Mouse (Mus musculus): ENCODE data around the gene Zfp933.
"Not testable (repeated sequence)": the region's sequence is repeated elsewhere in the genome, so short reads cannot be mapped to it uniquely, and the experiment has no call there.

The Zfp933 gene

DNA sequence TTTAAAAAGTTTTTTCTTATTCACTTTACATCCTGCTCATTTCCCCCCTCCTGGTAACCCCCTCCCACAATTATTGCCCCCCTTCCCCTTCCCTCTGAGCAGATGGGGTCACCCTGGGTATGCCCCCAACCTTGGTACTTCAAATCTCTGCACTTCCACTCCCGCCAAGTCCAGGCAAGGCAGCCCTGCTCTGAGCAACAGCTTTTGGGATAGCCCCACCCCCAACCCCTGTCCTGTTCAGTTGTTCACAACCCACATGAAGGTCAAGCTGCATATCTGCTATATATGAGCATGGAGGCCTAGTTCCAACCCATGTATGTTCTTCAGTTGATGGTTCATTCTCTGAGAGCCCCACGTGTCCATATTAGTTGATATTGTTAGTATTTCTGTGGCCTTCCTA, 2.6 kb upstream of the Zfp933 start:
- DNase-seq = no peak

DNA sequence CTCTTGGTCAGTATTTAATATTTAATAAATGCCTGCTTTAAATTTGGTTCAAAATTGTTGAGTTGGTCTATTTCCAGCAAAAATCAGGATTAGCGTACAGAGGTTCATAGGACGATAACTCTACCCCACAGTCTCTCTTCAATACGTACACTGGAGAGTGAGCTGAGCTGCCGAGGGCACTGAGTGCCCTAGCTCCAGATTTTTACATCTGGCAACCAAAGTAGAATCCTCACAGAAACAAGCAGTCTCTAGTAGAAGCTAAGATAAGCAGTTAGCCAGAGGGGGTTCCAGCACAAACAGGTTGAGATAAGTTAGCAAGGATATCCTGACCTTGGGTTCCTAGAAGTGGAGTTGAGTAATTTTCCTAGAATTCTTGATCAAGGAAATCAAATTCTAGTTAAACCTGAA, 422 bp upstream of the Zfp933 start:
- no peak for DNase-seq

DNA sequence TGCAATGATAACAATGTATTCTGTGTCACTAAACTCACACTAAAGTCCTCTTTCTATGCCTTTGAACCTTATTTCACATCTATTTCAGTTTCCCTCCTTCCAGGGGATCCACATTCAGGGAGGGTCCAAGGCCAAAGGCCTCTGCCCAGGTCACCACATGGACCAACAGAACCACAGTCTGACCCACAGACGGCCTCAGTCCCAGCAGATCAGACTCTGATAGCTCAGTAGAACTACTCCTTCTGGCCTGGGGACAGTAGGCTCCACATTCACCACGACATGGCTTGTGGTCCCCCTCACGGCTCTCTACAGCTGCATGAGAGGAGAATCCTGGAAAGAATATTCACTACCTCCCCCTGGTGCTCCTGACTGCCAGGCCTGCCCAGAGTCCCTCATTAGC, 5.3 kb downstream of the Zfp933 start:
- no peak for DNase-seq

DNA sequence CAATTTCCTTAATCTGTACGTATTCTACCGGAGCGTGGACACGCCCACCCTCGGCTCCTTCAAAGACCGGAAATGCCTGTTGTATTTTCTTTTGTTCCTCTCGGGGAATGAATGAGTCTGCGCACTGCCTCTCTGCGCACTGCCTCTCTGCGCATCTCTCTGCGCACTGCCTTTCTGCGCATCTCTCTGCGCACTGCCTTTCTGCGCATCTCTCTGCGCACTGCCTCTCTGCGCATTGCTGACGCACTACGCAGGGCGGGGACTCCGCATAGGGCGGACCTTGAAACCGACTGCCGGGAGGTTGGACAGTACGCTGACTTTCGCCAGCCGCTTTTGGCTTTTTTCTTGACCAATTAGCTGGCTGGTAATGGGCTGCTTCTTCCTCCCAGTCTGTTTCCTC, 8.9 kb downstream of the Zfp933 start:
- not testable (repeated sequence) for DNase-seq

DNA sequence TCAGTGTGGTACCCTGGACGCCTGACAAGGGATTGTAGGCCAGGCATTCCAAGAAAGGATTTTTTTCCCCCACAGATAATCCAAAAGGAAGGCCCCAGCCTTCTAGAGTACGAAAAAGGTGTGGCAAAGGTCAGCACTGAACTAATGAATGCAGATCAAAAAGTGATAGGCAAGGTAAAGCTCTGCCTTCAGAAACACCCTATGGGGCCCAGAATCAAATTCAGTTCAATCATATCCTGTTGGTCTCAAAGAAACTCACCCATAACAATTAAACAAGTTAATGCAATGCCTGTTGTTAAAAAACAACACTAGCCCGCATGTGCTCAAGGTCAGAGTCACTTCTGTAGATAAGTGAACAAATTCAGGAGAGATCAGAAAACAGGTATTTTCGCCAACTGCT, 23.8 kb downstream of the Zfp933 start:
- DNase-seq = no peak

DNA sequence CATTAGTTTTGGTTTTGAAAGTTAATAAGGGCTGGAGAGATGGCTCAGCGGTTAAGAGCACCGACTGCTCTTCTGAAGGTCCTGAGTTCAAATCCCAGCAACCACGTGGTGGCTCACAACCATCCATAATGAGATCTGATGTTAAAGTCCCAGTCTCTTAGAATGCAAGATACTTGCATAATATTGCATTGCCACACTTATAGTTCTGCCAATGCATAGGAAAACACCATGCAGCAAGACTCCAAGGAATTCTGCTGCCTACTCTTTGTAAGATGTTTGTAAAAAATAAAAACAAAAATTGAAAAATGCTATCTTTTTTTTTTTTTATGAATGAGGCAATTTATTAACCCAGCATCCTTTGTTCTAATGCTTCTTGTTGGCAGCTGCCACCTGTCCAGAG, 26.8 kb downstream of the Zfp933 start:
- not testable (repeated sequence) for DNase-seq

DNA sequence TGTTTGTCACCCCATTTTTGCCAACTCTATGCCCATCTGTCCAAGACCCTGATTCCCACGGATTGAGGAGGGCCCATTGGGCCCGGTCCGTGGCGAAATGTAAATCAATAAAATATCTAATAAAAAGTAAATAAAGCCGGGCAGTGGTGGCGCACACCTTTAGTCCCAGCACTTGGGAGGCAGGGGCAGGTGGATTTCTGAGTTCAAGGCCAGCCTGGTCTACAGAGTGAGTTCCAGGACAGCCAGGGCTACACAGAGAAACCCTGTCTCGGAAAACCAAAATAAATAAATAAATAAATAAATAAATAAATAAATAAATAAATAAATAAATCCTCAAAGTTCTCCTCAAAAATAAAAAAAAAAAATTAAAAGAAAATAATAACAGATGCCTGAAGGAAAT, 28.5 kb downstream of the Zfp933 start:
- not testable (repeated sequence) for DNase-seq

DNA sequence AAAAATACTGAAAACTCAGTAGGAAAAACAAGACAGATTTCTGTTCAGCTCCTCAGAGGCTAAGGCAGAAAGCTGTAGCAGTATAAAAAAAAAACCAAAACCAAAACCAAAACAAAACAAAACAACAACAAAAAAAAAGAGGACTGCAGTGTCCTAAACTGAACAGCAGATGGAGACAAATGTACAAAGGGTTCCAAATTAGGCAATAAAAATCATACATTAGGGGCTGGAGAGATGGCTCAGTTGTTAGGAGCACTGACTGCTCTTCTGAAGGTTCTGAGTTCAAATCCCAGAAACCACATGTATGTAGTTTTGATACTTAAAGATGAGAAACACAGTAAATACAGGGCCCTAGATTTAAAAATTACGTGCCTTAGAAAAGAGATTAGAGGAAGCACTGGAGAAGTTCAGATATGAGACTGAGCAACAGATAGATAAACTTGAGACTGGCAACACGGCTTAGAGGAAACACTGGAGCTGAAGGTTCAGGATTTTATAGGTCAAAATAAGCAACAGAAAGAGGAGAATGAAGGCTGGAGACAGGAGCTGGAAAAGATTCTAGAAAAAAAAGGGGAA, 33.5 kb downstream of the Zfp933 start:
- DNase-seq = peak; percentile 25

DNA sequence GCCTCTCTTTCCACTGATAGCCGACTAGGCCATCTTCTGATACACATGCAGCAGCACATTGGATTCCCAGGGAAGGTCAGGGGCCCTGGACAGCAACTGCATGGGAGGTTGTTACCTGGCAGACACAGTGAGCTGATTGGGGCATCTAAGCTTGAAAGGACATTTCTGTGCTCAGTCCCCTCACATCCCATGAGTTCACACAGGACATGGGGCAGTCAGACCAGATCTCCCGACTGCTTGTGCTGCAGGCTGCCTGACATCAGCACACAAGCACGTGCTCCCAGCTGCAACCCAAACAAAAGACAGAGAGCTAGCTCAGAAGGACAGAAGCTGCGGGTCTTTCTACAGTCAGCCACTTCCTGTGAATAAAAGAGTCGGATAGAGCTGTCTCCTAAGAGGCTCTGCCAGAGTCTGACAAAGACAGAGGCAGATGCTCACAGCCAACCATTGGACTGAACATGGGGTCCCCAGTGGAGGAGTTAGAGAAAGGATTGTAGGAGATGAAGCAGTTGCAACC, 34.9 kb downstream of the Zfp933 start:
- DNase-seq = no peak

DNA sequence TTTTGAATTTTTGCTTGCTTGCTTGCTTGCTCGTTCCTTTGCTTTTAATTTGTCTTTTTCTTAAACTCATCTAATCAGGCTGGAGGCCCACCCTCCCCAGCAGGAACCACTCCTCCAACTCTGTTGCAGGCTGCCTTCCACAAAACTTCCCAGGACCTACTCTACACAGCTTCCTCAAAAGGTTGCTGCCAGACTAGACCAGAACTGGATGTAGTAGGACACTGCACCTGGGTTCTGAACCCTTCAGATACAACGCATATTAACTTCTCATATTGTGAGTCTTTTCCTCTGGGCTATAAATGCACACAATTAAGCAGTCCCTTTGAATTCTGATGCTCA, 38.2 kb downstream of the Zfp933 start:
- DNase-seq = not testable (repeated sequence)

DNA sequence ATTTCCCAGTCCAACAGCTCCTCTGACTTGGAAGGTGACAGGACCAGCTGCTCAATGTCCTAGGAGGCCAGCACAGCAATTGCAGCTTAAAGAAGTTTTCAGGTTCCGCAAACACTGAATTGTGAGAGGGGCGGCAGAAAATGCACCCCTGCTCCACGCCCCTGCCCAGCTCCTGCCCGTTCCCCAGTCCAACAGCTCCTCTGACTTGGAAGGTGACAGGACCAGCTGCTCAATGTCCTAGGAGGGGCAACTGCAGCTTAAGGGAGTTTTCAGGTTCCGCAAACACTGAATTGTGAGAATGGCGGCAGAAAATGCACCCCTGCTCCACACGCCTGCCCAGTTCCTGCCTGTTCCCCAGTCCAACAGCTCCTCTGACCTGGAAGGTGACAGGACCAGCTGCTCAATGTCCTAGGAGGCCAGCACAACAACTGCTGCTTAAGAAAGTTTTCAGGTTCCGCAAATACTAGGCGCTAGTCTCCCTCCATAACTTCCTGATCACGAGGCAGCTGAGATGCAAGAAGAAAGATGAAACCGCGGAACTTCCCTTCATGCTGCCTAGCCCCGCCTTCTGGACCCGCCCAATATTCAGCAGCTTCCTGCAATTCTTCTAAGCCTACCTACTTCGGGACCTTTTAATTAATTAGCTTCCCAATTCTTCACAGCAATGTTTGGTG, 38.7 kb downstream of the Zfp933 start, which contains the start of gene Zfp984:
TSS of gene Zfp984 (minus strand) at position 497 of the 674 bp plus-strand sequence.
- peak; percentile 44 for DNase-seq

DNA sequence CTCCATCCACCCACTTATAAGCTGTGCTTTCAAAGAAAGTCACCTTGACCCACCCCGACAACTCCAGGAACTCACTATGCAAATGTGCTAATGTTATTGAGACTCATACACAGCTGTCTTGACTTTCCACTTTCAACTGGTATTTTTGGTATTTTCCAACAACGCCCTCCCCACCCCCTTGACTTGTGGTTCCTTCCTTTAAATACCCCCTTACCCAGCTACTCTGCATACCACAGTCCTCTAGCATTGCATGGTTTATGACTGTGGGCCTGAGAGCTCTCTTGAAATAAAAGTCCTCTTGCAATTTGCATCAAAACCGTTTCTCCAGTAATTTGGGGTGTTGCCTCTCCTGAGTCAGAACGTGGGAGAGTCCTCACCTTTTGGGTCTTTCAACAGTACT, 39.7 kb downstream of the Zfp933 start:
- not testable (repeated sequence) for DNase-seq

DNA sequence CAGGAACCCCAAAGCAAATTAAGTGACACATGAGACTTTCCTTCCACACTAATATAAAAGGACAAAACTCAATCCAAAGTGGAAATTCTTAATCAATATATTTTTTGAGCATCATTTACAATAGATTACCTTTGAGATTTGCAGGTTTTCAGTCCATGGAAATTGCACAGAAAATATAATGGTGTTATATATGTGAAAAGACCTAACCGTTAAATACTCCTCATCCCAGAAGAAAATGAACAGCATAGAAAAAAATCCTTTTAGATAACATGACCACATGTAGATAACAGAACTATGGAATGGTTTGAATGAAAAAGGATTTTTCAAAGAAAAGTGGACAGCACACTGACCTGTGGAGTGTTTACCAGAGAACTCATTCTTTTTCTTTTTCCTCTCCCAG, 52.9 kb downstream of the Zfp933 start:
- not testable (repeated sequence) for DNase-seq

DNA sequence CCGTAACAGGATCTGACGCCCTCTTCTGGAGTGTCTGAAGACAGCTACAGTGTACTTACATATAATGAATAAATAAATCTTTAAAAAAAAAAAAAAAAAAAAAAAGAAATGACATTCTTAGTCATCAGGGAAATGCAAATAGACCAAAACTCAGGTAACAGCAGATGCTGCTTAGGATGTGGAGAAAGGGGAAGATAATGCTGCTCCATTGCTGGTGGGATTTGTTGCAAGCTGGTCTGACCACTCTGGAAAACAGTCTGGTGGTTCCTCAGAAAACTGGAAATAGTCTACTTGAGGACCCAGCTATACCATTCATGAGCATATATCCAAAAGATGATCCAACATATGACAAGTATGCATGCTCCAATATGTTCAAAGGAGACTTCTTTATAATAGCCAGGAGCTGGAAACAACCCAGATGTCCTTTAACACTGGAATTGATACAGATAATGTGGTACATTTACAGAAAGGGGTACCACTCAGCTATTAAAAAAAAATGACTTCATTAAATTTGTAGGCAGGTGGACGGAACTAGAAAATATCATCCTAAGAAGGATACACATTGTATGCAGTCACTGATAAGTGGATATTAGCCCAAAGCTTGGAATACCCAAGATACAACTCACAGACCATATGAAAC, 54.0 kb downstream of the Zfp933 start:
- not testable (repeated sequence) for DNase-seq

DNA sequence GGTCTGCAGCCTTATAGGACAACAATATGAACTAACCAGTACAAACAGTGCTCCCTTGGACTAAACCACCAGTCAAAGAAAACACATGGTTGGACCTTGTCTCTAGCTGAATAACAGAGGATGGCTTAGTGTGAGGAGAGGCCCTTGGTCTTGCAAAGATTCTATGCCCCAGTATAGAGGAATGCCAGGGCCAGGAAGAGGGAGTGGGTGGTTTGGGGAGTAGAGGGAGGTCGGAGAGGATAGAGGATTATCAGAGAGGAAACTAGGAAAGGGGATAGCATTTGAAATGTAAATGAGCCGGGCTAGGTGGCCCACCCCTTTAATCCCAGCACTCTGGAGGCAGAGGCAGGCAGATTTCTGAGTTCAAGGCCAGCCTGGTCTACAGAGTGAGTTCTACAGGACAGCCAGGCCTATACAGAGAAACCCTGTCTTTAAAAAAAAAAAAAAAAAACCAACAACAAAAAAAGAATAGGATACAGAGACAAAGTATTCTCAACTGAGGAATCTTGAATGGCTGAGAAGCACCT, 54.7 kb downstream of the Zfp933 start:
- not testable (repeated sequence) for DNase-seq

DNA sequence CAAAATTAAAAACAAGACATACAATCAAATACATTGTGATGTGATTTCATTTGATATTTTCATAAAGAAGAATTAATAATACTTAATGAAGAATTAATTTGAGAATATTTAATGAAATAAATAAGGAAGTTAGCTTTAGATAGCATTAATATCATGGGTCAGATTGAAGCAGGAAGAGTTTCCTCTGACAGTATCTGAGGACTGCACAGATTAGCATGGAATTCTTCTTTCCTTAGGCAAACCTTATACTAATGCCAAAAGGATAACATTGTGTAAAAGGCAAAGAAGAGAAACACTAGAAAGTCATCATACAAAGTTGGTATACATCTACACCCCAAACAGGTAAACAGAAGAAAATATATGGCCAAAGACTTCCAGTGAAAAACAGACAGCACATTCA, 56.4 kb downstream of the Zfp933 start:
- not testable (repeated sequence) for DNase-seq
